Mouse (Mus musculus) urinary bladder, postnatal 25 days (tissue): ENCODE measurements around the gene Hivep3.

Experiments used
- DNase-seq: peaks from one replicate; pipeline ENCODE4 v3.0.0; 2022; ENCODE audit warnings: low spot score

The Hivep3 gene

DNA sequence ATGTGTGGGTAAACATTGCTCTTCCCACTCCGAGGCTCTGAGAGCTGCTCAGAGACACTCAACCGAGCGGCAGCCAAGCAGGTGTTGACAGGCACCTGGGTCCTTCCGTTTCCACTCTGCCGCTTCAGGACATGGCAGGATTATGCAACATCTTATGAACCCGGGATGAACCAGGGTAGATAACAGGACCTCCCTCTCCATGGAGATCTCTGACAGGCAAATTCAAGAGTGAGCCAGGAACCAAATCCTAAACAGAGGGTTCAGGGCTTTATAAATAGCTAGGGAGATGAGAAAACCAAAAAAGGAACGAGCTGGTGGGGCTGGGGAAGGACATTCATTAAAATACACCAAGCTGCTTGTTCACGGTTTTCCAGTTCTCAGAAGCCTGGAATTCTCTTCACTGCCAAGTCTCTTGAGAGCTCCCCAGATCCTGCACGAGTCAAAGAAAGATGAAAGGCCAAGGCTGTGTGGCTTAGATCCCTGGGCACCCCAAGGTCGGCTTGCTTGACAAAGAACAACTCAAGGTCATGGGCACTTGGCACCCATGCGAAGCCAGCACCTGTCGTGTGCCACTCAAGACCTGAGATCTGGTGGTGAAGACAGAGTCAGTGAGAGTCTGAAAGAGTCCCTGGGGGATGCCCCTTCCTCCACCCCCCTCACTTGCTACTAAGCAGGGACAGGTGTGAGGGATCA is 215.5 kb downstream of the Hivep3 start:
- DNase-seq = no peak

DNA sequence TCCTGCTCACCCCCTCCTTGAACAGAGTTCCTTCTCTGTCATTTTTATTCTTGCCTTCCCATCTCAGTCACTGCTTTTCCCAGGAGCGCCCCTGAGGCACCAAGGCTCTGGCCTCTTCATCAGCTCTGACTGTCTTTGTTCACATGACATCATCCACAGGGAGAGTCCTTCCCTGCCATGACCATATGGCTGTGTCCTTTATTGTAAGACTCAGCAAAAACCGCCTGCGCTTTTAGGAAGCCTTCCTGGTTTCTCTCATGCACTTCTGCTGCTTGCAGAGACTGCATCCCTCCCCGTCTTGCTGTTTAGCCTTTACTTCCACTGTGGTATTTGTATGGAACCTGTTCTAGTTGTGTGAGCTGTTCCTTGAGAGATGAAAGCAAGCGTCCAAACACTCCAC is 216.6 kb downstream of the Hivep3 start:
- no peak for DNase-seq

DNA sequence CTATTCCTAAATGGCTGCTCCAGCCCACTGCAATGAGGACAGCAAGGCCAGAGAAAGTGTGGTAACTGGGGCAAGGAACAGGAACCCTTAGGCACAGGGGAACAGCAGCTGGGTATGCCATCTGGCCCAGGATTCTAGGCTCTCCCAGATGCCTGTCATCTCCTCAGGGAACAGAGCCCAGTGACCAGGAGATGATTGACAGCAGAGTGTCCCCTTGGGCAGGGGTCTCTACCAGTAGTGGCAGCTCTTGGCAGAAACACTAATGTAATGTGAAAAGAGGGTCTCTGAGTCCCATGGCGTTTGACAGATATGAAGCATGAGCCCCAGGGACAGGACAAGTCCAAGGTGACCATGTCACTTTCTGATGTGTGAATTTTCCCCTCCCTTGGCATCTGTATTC is 217.5 kb downstream of the Hivep3 start:
- no peak for DNase-seq

GRCm38 (mm10) chr4:119955008-119955407 is 221.4 kb downstream of the Hivep3 start:
- no peak for DNase-seq

- DNase-seq = no peak
Observed at GRCm38 (mm10) chr4:119957970-119958369, 224.4 kb downstream of the Hivep3 start.

GRCm38 (mm10) chr4:119959293-119959692 is 225.7 kb downstream of the Hivep3 start:
- DNase-seq = no peak

GRCm38 (mm10) chr4:119959873-119960272 is 226.3 kb downstream of the Hivep3 start:
- no peak for DNase-seq

GRCm38 (mm10) chr4:119960523-119960922 is 226.9 kb downstream of the Hivep3 start:
- no peak for DNase-seq

DNA sequence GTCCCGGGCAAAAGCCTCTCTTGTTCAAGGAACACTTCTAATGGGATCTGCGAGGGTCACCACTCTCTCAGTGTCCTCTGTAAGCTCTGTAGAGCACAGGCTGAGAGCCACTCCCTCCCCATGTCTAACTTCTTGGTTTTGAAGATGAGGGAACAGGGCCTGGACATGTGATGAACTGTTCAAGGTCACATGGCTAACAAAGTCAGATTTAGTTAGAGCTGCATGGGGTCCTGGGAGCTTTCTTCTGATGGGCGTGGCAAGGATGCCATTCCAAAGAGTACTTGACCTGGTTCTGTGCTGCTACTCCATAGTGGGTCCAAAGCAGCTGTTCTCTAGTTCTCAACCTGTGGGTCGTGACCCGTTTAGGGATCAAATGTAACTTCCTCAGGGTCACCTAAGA is 227.6 kb downstream of the Hivep3 start:
- no peak for DNase-seq

DNA sequence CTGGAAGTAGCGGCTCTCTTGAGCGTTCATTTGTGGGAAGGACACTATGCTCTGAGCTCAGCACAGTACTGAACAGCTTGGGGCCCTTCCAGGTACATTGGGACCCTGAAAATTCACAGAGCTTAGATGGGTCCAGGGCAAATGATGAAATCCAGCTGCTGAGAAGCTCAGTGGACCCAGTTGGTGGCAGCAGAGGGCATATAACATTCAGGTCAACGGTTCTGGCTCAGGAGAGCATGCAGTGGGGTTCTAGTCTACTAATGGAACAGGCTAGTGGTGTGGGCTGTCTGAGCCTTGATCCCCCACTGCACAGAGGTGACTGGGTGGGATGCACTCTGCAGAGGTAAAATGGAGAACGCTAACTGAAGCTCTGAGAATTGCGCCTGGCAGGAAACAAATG is 228.5 kb downstream of the Hivep3 start:
- no peak for DNase-seq

- DNase-seq = no peak
Observed at GRCm38 (mm10) chr4:119966105-119967072, 232.8 kb downstream of the Hivep3 start.

DNA sequence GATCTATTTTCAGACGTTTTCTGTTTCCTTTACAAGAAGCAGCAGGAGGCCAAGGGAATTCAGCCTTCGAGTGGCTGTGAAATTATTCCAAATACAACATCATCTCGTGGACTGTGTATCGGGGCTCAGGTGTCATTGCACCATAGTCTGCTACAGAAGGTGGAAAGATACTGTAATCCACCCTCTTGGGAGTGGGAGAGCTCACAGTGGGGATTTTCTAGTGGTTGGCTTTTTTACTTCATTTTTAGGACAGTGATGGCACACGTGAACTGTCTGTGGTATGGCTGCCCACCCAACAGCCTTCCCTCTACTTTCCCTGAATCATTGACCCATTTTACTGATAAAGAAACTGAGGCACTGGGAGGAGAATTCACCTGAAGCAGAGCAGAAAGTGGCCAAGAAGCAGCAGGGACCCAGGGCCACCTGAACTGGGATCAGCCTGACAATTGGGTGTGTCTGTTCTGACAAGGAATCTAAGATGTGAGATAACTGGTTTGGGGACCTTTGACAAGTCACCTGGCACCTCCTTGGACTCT is 233.6 kb downstream of the Hivep3 start:
- no peak for DNase-seq

GRCm38 (mm10) chr4:119967636-119968035 is 234.1 kb downstream of the Hivep3 start:
- no peak for DNase-seq

DNA sequence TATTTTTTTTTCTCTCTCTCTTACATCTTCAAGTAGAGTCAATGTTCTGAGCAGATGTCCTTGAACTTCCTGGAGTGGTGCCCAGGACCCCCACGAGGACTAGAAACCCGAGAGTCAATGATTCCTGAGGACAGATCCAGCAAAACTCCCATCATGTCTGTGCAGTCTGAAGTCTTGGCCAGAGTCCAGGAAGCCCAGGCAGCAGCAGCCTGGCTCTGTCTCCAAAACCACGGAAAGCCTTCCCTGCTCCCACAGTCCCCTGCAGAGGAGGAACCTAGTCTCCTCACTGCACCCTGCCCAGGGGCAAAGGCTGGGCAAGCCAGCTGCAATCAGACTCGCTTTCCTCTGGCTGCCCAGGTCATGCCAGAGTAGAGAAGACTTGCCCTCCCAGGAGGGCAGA is 234.5 kb downstream of the Hivep3 start:
- no peak for DNase-seq

DNA sequence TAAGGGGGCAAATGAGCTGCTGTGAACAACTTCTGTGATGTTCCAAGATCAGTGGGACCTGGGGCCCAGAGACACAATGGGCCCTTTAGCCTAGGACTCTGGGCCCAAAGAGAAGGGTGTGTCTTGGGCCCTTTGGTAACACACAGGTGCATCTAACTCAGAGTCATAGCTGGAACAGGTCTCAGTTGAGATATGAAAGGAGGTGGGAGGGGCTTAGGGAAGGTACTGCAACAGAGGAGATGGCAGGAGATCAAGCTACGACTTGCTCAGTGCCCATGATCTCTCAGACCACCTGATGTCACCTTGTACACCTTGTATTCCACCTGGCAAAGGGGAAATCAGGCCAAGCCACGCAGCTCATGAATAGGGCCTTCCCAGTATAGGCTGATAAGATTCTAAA is 235.3 kb downstream of the Hivep3 start:
- no peak for DNase-seq

- no peak for DNase-seq
Observed at GRCm38 (mm10) chr4:119970166-119970565, 236.6 kb downstream of the Hivep3 start.

DNA sequence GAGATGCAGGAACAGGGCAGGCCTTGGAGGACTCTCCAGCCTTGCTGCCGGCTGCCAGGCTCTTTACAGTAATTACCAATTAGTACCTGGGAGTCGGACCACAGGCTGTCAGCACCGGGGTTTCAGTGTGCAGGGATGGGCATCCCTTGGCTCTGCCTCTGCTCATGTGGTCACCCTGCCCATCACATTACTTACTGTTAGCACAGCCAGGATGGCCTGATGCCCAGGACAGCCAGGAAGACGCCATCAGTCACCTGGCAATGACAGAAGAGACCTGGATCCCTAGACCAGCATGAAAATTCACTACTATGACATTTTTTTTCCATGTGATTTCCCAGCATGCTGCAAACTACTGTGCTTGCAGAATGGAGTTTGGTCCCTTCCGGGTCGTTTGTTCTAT is 238.8 kb downstream of the Hivep3 start:
- DNase-seq = no peak

DNA sequence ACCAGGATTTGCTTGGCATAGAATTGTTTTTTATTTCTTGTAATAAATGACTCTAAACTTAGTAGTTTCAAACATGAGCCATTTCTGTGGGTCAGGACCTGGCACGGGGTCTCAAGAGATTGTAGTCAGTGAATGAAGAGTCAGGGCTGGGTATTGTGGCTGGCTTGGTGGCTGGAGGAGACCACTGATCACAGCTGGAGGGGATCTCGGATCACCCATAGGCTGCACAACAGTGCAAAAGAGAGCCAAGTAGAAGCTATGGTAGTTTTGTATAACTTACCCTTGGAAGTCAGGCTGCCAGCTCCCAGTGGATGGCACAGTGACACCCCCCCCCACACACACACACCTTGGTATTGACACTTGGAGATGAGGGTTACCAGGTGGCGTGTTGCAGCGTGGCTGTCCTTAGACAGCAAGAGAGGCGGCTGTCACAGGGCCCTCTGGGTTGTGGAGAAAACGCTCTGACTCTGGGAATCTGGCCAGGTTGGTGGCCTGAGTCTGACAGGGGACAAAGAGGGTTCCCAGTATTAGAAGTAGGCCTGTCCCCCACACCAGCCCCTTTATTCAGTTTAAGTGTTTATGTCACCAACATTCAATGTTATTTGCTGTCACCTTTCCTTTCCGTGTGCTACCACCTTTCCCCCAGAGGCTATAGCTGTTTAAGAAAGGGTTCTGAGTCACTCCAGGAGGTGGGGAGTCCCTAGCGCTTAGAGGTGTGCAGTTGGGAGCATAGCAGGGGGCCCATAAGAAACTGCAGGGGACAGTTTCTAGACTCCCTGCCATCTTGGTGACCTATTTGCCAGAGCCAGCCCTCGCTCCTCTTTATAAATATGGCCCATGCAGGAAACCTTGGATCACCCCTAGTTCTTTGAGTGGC is 240.4 kb downstream of the Hivep3 start:
- no peak for DNase-seq

GRCm38 (mm10) chr4:119975242-119975641 is 241.7 kb downstream of the Hivep3 start:
- no peak for DNase-seq

GRCm38 (mm10) chr4:119975822-119976221 is 242.2 kb downstream of the Hivep3 start:
- DNase-seq = no peak

DNA sequence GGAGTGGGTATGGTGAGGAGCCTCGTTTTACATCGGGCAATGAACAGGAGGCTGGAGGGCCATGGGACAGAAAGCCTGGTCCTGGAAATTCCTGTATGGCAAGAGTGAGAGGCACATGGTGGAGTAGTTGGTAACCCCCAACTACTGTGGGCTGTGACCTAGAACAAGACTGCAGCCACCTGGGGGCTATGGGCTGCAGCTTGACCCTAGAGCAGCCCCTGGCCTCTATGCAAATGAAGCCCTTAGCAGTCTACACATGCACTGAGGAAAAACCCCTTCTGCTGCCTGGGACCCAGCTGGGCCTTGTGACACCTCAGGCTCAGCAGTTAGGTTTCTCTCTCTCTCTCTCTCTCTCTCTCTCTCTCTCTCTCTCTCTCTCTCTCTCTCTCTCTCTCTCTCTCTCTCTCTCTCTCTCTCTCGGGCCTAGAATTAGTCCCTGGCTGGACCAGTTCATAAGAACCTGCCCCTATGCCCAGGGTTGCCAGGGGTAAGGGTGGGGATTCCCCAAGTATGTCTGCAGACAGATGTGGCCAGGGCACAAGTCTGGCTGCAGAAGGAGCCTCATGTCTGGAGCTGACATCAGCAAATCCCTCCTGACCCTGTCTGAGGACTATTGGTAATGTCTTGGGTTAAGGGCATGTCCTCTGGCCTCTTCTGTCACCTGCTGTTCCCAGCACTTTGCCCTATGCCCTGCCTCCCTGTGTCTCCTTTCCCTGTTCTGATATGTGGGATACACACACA is 243.0 kb downstream of the Hivep3 start:
- DNase-seq = no peak
